Mouse (Mus musculus): ENCODE results near the gene Vegfb. TPM values are rescaled to one million over a fixed set of nuclear protein-coding genes. Genes with fewer than 3 reads are reported as not detected.

Vegfb gene
- total and polyA plus RNA-seq, 2 experiments from 2014 or later, result 28.4 to 64.6 TPM

- no peaks in the 10 kb centered on the region for H3K9me3 ChIP-seq (ENCODE audit: low read length)
- peak overlapping the region; percentile 21; the same call in 1 of the 2 replicates for H3K27ac ChIP-seq (ENCODE audit: low read depth, low read length)
- H3K36me3 ChIP-seq (ENCODE audit: insufficient read depth), result peaks cover 16% of the 10 kb centered on the region
- ATAC-seq (no peak), DNase-seq (peak; percentile 18)
- TF ChIP-seq CTCF (IDR thresholded peaks at IDR 0.05; ENCODE audit: low read depth), result no peak
- peak overlapping the region; percentile 77; the same call in 1 of the 2 replicates for H3K4me2 ChIP-seq (ENCODE audit: low read depth)
- peaks cover 9% of the 10 kb centered on the region for H3K4me1 ChIP-seq (ENCODE audit: insufficient read depth)
- H3K9ac ChIP-seq, result 0 out of 2 replicates have a peak overlapping the region, but pooled peaks have one; percentile 28
- no peak overlapping the region for H3K4me3 ChIP-seq (ENCODE audit: low read depth, low read length)
- no peaks in the 10 kb centered on the region for H3K27me3 ChIP-seq (ENCODE audit: insufficient read depth, low read length)
- 69% methylated on average over 13 of the region's 13 CpGs for WGBS
These were observed 9.5 kb downstream of the Vegfb start for GRCm38 (mm10) chr19:6977759-6978638.

GRCm38 (mm10) chr19:6975537-6976521 lies 11.6 kb downstream of the Vegfb start, which contains the start of gene Plcb3:
Gene Plcb3, minus strand, starts transcription at chr19:6976470.
- no peaks in the 10 kb centered on the region for H3K9me3 ChIP-seq (ENCODE audit: low read length)
- peaks cover 9% of the 10 kb centered on the region for H3K4me1 ChIP-seq (ENCODE audit: insufficient read depth)
- peak; percentile 83 for DNase-seq
- H3K4me2 ChIP-seq (ENCODE audit: low read depth), result peak within 1 kb of the TSS; percentile 75
- H3K27ac ChIP-seq (ENCODE audit: low read depth, low read length), result peak within 1 kb of the TSS; percentile 85
- peak; percentile 63 for TF ChIP-seq CTCF (IDR thresholded peaks at IDR 0.05; ENCODE audit: low read depth)
- no peaks in the 10 kb centered on the region for H3K27me3 ChIP-seq (ENCODE audit: insufficient read depth, low read length)
- peak; percentile 7 for ATAC-seq
- WGBS, result under 1% methylated on average over 16 of the region's 16 CpGs
- H3K9ac ChIP-seq, result peak within 1 kb of the TSS; percentile 80
- peaks cover 9% of the 10 kb centered on the region for H3K36me3 ChIP-seq (ENCODE audit: insufficient read depth)
- H3K4me3 ChIP-seq (ENCODE audit: low read depth, low read length), result peak within 1 kb of the TSS; percentile 82

GRCm38 (mm10) chr19:6974211-6975205 lies 12.9 kb downstream of the Vegfb start, which contains the start of gene Ppp1r14b:
Gene Ppp1r14b, plus strand, starts transcription at chr19:6974968.
- WGBS, result under 1% methylated on average over 70 of the region's 84 CpGs
- peaks cover 9% of the 10 kb centered on the region for H3K36me3 ChIP-seq (ENCODE audit: insufficient read depth)
- no peaks in the 10 kb centered on the region for H3K27me3 ChIP-seq (ENCODE audit: insufficient read depth, low read length)
- H3K4me2 ChIP-seq (ENCODE audit: low read depth), result peak within 1 kb of the TSS; percentile 75
- peak within 1 kb of the TSS; percentile 82 for H3K4me3 ChIP-seq (ENCODE audit: low read depth, low read length)
- H3K9ac ChIP-seq, result peak within 1 kb of the TSS; percentile 80
- DNase-seq (peak; percentile 86), ATAC-seq (peak; percentile 72)
- 0 out of 2 replicates have a peak, but pooled peaks have one; percentile 3 for TF ChIP-seq CTCF (IDR thresholded peaks at IDR 0.05; ENCODE audit: low read depth)
- peak within 1 kb of the TSS; percentile 85 for H3K27ac ChIP-seq (ENCODE audit: low read depth, low read length)
- no peaks in the 10 kb centered on the region for H3K9me3 ChIP-seq (ENCODE audit: low read length)
- peaks cover 12% of the 10 kb centered on the region for H3K4me1 ChIP-seq (ENCODE audit: insufficient read depth)

- Histone ChIP-seq H3K27me3 (ENCODE audit: insufficient read depth, low read length) (no peaks in the 10 kb centered on the region), H3K27ac (ENCODE audit: low read depth, low read length) (peak overlapping the region; percentile 85), H3K9ac (peak overlapping the region; percentile 80), H3K4me3 (ENCODE audit: low read depth, low read length) (peak overlapping the region; percentile 82), H3K9me3 (ENCODE audit: low read length) (no peaks in the 10 kb centered on the region), H3K4me1 (ENCODE audit: insufficient read depth) (peaks cover 8% of the 10 kb centered on the region), H3K36me3 (ENCODE audit: insufficient read depth) (peaks cover 9% of the 10 kb centered on the region), H3K4me2 (ENCODE audit: low read depth) (peak overlapping the region; percentile 75)
- TF ChIP-seq CTCF (IDR thresholded peaks at IDR 0.05; ENCODE audit: low read depth), result no peak
- ATAC-seq (no peak), DNase-seq (no peak)
- WGBS, result 31% methylated on average over 12 of the region's 12 CpGs
These were observed 13.8 kb downstream of the Vegfb start for GRCm38 (mm10) chr19:6973581-6974190.

- Histone ChIP-seq H3K36me3 (ENCODE audit: insufficient read depth) (no peaks in the 10 kb centered on the region; the same call in 1 of the 2 replicates), H3K4me1 (ENCODE audit: insufficient read depth) (peaks cover 8% of the 10 kb centered on the region; the same call in 1 of the 2 replicates), H3K9me3 (ENCODE audit: low read length) (no peaks in the 10 kb centered on the region), H3K27ac (ENCODE audit: low read depth, low read length) (no peak overlapping the region), H3K9ac (no peak overlapping the region), H3K4me3 (ENCODE audit: low read depth, low read length) (no peak overlapping the region), H3K27me3 (ENCODE audit: insufficient read depth, low read length) (no peaks in the 10 kb centered on the region), H3K4me2 (ENCODE audit: low read depth) (no peak overlapping the region)
- DNase-seq, result no peak
- no peak for ATAC-seq
- WGBS, result 75% methylated on average over 13 of the region's 13 CpGs
- no peak for TF ChIP-seq CTCF (IDR thresholded peaks at IDR 0.05; ENCODE audit: low read depth)
These were observed 15.1 kb downstream of the Vegfb start for GRCm38 (mm10) chr19:6972247-6972917.
